Mouse (Mus musculus) megakaryocyte, embryonic 14.5 days (primary cell): ENCODE measurements around the gene Erbb4.

ENCODE experiments used
- FLI1 ChIP-seq: IDR thresholded peaks from 2 replicates; pipeline ENCODE4 v1.6.1; 2012; ENCODE audit warnings: low read length, inconsistent platforms, mixed read lengths
- GATA1 ChIP-seq: IDR thresholded peaks from 3 replicates; pipeline ENCODE4 v1.6.1; 2012; ENCODE audit warnings: mixed read lengths, low read length, inconsistent platforms, borderline replicate concordance

GRCm38 (mm10) chr1:69027816-69028215, 80.0 kb downstream of the Erbb4 start:
- TF ChIP-seq GATA1 (no peak), FLI1 (no peak)
